Comparison of ENCODE assay signal across 11 mouse cellular contexts in the genomic region with DNA sequence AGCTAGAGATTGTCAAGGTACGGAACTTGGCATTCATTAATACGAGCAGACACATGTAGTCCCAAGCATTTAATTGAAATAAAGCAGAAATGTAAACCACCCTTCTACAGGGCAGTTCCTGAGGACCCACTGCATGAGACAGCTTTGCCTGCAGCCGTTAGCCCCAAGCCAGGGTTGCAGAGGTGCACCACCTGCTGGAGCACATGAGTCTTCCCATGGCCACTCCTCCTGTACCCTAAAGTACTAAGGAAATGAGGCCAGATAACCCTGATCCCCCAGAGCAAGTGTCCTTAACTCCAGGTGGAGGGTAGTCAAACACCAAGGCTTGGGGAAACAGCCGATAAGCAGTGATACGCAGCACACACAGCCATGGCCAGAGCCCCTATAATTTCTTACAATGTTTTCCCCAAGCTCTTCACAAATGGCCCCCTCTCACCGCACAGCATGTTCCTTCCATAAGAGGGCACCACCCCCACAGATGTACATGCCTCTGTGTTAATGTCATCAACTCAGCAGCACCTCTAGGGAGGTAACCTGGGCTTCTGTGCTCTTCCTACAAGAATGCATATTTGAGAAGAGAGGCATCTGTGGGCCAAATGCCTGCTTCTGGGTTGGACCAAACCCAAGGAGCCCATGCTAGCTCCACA.
A peak's percentile ranks its signal among the peaks of the same experiment; 100 is the strongest.
DNase-seq lines count a peak whose midpoint lies in the region; ATAC-seq and TF ChIP-seq lines count a peak whose summit lies in the region.
"Had no signal": no experiment of that assay in that cellular context is flagged by ENCODE, and none has a peak within 500 bp of the region (broad histone marks: within the 10 kb centered on the region; RNA-seq: fewer than 3 reads in every experiment).

No protein-coding gene starts in this region.

- H3K4me2 ChIP-seq in kidney, postnatal 0 days (ENCODE audit: low read length): no peak overlapping the region
- H3K4me2 ChIP-seq: neural tube, embryonic 13.5 days had no signal

- 84% methylated on average over 6 of the region's 6 CpGs for WGBS in kidney, postnatal 0 days

- H3K27ac ChIP-seq in kidney, postnatal 0 days: no peak overlapping the region
- H3K27ac ChIP-seq in embryonic fibroblast, embryonic 13.5 days (ENCODE audit: insufficient read depth, low read length): no peak overlapping the region
- H3K27ac ChIP-seq: neural tube, embryonic 13.5 days had no signal

- no peak overlapping the region for H3K9ac ChIP-seq in kidney, postnatal 0 days (ENCODE audit: low read depth, low read length)
- H3K9ac ChIP-seq: neural tube, embryonic 13.5 days had no signal

- no peak for DNase-seq in kidney, postnatal 0 days (ENCODE audit: low spot score)
- no peak for DNase-seq in kidney, postnatal 4 days
- DNase-seq in 416B (ENCODE audit: low read depth): peak; percentile 54
- DNase-seq in urinary bladder, postnatal 25 days (ENCODE audit: low spot score): no peak
- no peak for DNase-seq in retina, postnatal 1 day
- no peak for DNase-seq in retina, embryonic 14.5 days (ENCODE audit: low spot score)
- DNase-seq: gastrocnemius, postnatal 10 days had no signal

- TF ChIP-seq CTCF in kidney, postnatal 0 days (IDR thresholded peaks at IDR 0.05; ENCODE audit: low read depth): peak; percentile 46
- TF ChIP-seq CTCF in E14TG2a.4 (conservative IDR thresholded peaks at IDR 0.05; ENCODE audit: low read length): peak; percentile 10; the same call in 1 of the 2 replicates
- TF ChIP-seq CTCF in embryonic fibroblast, embryonic 13.5 days (IDR thresholded peaks at IDR 0.05; ENCODE audit: borderline replicate concordance, insufficient read depth, low read length): peak; percentile 58; the same call in 1 of the 2 replicates

- no peak for TF ChIP-seq POLR2A in embryonic fibroblast, embryonic 13.5 days (IDR thresholded peaks at IDR 0.05; ENCODE audit: low read depth, low read length)

- no peaks in the 10 kb centered on the region for H3K9me3 ChIP-seq in kidney, postnatal 0 days (replicated peaks; ENCODE audit: low read length)
- peaks cover 3% of the 10 kb centered on the region; the same call in 1 of the 2 replicates for H3K9me3 ChIP-seq in E14TG2a.4 (ENCODE audit: low read length)
- H3K9me3 ChIP-seq: megakaryocyte, embryonic 14.5 days; neural tube, embryonic 13.5 days had no signal

- H3K4me1 ChIP-seq in kidney, postnatal 0 days (replicated peaks; ENCODE audit: insufficient read depth, low read length): peaks cover 2% of the 10 kb centered on the region; the same call in 1 of the 2 replicates
- H3K4me1 ChIP-seq in E14TG2a.4 (replicated peaks; ENCODE audit: low read depth, low read length): peaks cover 24% of the 10 kb centered on the region
- H3K4me1 ChIP-seq in embryonic fibroblast, embryonic 13.5 days (ENCODE audit: control insufficient read depth, insufficient read depth, low read length): no peaks in the 10 kb centered on the region

- no peak for ATAC-seq in kidney, postnatal 0 days (replicated peaks; ENCODE audit: low FRiP score, low read depth)

- no peak overlapping the region for H3K4me3 ChIP-seq in kidney, postnatal 0 days (replicated peaks; ENCODE audit: low read depth, low read length)
- no peak overlapping the region for H3K4me3 ChIP-seq in E14TG2a.4 (replicated peaks; ENCODE audit: low read length)
- H3K4me3 ChIP-seq in embryonic fibroblast, embryonic 13.5 days (ENCODE audit: insufficient read depth, low read length): no peak overlapping the region
- H3K4me3 ChIP-seq: megakaryocyte, embryonic 14.5 days; neural tube, embryonic 13.5 days had no signal

- no peaks in the 10 kb centered on the region for H3K36me3 ChIP-seq in kidney, postnatal 0 days (ENCODE audit: insufficient read depth, low read length)
- H3K36me3 ChIP-seq in E14TG2a.4 (ENCODE audit: insufficient read depth, low read length): peaks cover 29% of the 10 kb centered on the region; the same call in 1 of the 2 replicates
- H3K36me3 ChIP-seq: neural tube, embryonic 13.5 days had no signal

- H3K27me3 ChIP-seq in kidney, postnatal 0 days (ENCODE audit: insufficient read depth, low read length): no peaks in the 10 kb centered on the region
- H3K27me3 ChIP-seq in E14TG2a.4 (ENCODE audit: insufficient read depth, low read length): no peaks in the 10 kb centered on the region
- H3K27me3 ChIP-seq: neural tube, embryonic 13.5 days had no signal
